Mouse (Mus musculus): ENCODE data around the gene Ell3. TPM values are rescaled to one million over a fixed set of nuclear protein-coding genes. Genes with fewer than 3 reads are reported as not detected.
A peak's percentile ranks its signal among the peaks of the same experiment; 100 is the strongest.
"Not testable (repeated sequence)": the region's sequence is repeated elsewhere in the genome, so short reads cannot be mapped to it uniquely, and the experiment has no call there.

Ell3 gene
- polyA plus RNA-seq, 1 experiment from 2014 or later = 2.5 TPM

- not testable (repeated sequence) for H3K4me1 ChIP-seq (replicated peaks; ENCODE audit: control insufficient read depth, insufficient read depth, low read length); H3K36me3 ChIP-seq (ENCODE audit: control insufficient read depth, insufficient read depth); H3K27ac ChIP-seq (ENCODE audit: low read length); H3K9ac ChIP-seq (replicated peaks; ENCODE audit: low read depth, low read length); H3K4me2 ChIP-seq (ENCODE audit: low read length); H3K27me3 ChIP-seq (replicated peaks; ENCODE audit: control insufficient read depth, insufficient read depth, low read length); H3K9me3 ChIP-seq (ENCODE audit: control insufficient read depth, low read length); ATAC-seq; H3K4me3 ChIP-seq (replicated peaks; ENCODE audit: low read length)
- WGBS = 97% methylated on average over 3 of the region's 3 CpGs
These were observed 28.7 kb upstream of the Ell3 start for GRCm38 (mm10) chr2:121472783-121473182.

- no CpG with 5 or more reads among the region's 6 CpGs for WGBS
- H3K27me3 ChIP-seq (replicated peaks; ENCODE audit: control insufficient read depth, insufficient read depth, low read length); H3K9me3 ChIP-seq (ENCODE audit: control insufficient read depth, low read length); H3K27ac ChIP-seq (ENCODE audit: low read length); H3K36me3 ChIP-seq (ENCODE audit: control insufficient read depth, insufficient read depth); H3K4me1 ChIP-seq (replicated peaks; ENCODE audit: control insufficient read depth, insufficient read depth, low read length); H3K9ac ChIP-seq (replicated peaks; ENCODE audit: low read depth, low read length); H3K4me3 ChIP-seq (replicated peaks; ENCODE audit: low read length); H3K4me2 ChIP-seq (ENCODE audit: low read length); ATAC-seq: not testable (repeated sequence)
These were observed 24.9 kb upstream of the Ell3 start for GRCm38 (mm10) chr2:121468982-121469381.

- Histone ChIP-seq H3K9ac (replicated peaks; ENCODE audit: low read depth, low read length) (no peak overlapping the region), H3K36me3 (ENCODE audit: control insufficient read depth, insufficient read depth) (peaks cover 8% of the 10 kb centered on the region; the same call in 1 of the 2 replicates), H3K4me2 (ENCODE audit: low read length) (no peak overlapping the region), H3K27ac (ENCODE audit: low read length) (no peak overlapping the region), H3K27me3 (replicated peaks; ENCODE audit: control insufficient read depth, insufficient read depth, low read length) (no peaks in the 10 kb centered on the region), H3K4me1 (replicated peaks; ENCODE audit: control insufficient read depth, insufficient read depth, low read length) (peaks cover 11% of the 10 kb centered on the region), H3K9me3 (ENCODE audit: control insufficient read depth, low read length) (no peaks in the 10 kb centered on the region), H3K4me3 (replicated peaks; ENCODE audit: low read length) (no peak overlapping the region)
- ATAC-seq = no peak
- 60% methylated on average over 2 of the region's 2 CpGs for WGBS
These were observed 16.0 kb upstream of the Ell3 start for GRCm38 (mm10) chr2:121460071-121460470.

- no peaks in the 10 kb centered on the region for H3K9me3 ChIP-seq (ENCODE audit: control insufficient read depth, low read length)
- H3K36me3 ChIP-seq (ENCODE audit: control insufficient read depth, insufficient read depth) = peaks cover 8% of the 10 kb centered on the region; the same call in 1 of the 2 replicates
- peak within 1 kb of the TSS; percentile 68 for H3K9ac ChIP-seq (replicated peaks; ENCODE audit: low read depth, low read length)
- H3K4me2 ChIP-seq (ENCODE audit: low read length) = peak within 1 kb of the TSS; percentile 72
- H3K4me1 ChIP-seq (replicated peaks; ENCODE audit: control insufficient read depth, insufficient read depth, low read length) = peaks cover 11% of the 10 kb centered on the region
- peak within 1 kb of the TSS; percentile 54 for H3K27ac ChIP-seq (ENCODE audit: low read length)
- 4% methylated on average over 41 of the region's 41 CpGs for WGBS
- peak within 1 kb of the TSS; percentile 71 for H3K4me3 ChIP-seq (replicated peaks; ENCODE audit: low read length)
- H3K27me3 ChIP-seq (replicated peaks; ENCODE audit: control insufficient read depth, insufficient read depth, low read length) = no peaks in the 10 kb centered on the region
- ATAC-seq = peak; percentile 96
These were observed 12.9 kb upstream of the Ell3 start, which contains the start of gene Serinc4 for GRCm38 (mm10) chr2:121456692-121457642. TSS of gene Serinc4 (minus strand) at chr2:121456781.

GRCm38 (mm10) chr2:121455534-121455933 lies 11.5 kb upstream of the Ell3 start:
- H3K9me3 ChIP-seq (ENCODE audit: control insufficient read depth, low read length) = no peaks in the 10 kb centered on the region
- no peak overlapping the region for H3K4me3 ChIP-seq (replicated peaks; ENCODE audit: low read length)
- peaks cover 21% of the 10 kb centered on the region for H3K4me1 ChIP-seq (replicated peaks; ENCODE audit: control insufficient read depth, insufficient read depth, low read length)
- WGBS = 78% methylated on average over 5 of the region's 5 CpGs
- ATAC-seq = no peak
- H3K27ac ChIP-seq (ENCODE audit: low read length) = no peak overlapping the region
- H3K4me2 ChIP-seq (ENCODE audit: low read length) = no peak overlapping the region
- H3K27me3 ChIP-seq (replicated peaks; ENCODE audit: control insufficient read depth, insufficient read depth, low read length) = no peaks in the 10 kb centered on the region
- no peak overlapping the region for H3K9ac ChIP-seq (replicated peaks; ENCODE audit: low read depth, low read length)
- 0 out of 2 replicates have a peak, but pooled peaks cover 4% of the 10 kb centered on the region for H3K36me3 ChIP-seq (ENCODE audit: control insufficient read depth, insufficient read depth)

GRCm38 (mm10) chr2:121453917-121454316 lies 9.8 kb upstream of the Ell3 start:
- Histone ChIP-seq H3K4me3 (replicated peaks; ENCODE audit: low read length) (no peak overlapping the region), H3K4me1 (replicated peaks; ENCODE audit: control insufficient read depth, insufficient read depth, low read length) (peaks cover 26% of the 10 kb centered on the region), H3K36me3 (ENCODE audit: control insufficient read depth, insufficient read depth) (0 out of 2 replicates have a peak, but pooled peaks cover 4% of the 10 kb centered on the region), H3K27ac (ENCODE audit: low read length) (no peak overlapping the region), H3K27me3 (replicated peaks; ENCODE audit: control insufficient read depth, insufficient read depth, low read length) (no peaks in the 10 kb centered on the region), H3K4me2 (ENCODE audit: low read length) (no peak overlapping the region), H3K9ac (replicated peaks; ENCODE audit: low read depth, low read length) (no peak overlapping the region), H3K9me3 (ENCODE audit: control insufficient read depth, low read length) (no peaks in the 10 kb centered on the region)
- no peak for ATAC-seq
- 91% methylated on average over 6 of the region's 6 CpGs for WGBS

- Histone ChIP-seq H3K4me3 (replicated peaks; ENCODE audit: low read length) (no peak within 1 kb of the TSS), H3K9ac (replicated peaks; ENCODE audit: low read depth, low read length) (no peak within 1 kb of the TSS), H3K36me3 (ENCODE audit: control insufficient read depth, insufficient read depth) (no peaks in the 10 kb centered on the region), H3K27me3 (replicated peaks; ENCODE audit: control insufficient read depth, insufficient read depth, low read length) (no peaks in the 10 kb centered on the region), H3K4me2 (ENCODE audit: low read length) (no peak within 1 kb of the TSS), H3K27ac (ENCODE audit: low read length) (no peak within 1 kb of the TSS), H3K9me3 (ENCODE audit: control insufficient read depth, low read length) (no peaks in the 10 kb centered on the region), H3K4me1 (replicated peaks; ENCODE audit: control insufficient read depth, insufficient read depth, low read length) (peaks cover 31% of the 10 kb centered on the region)
- ATAC-seq = no peak
- WGBS = 75% methylated on average over 4 of the region's 4 CpGs
These were observed 8.9 kb upstream of the Ell3 start, which contains the start of gene Hypk for GRCm38 (mm10) chr2:121452990-121453389. TSS of gene Hypk (plus strand) at chr2:121453290.

- Histone ChIP-seq H3K4me1 (replicated peaks; ENCODE audit: control insufficient read depth, insufficient read depth, low read length) (peaks cover 26% of the 10 kb centered on the region), H3K9me3 (ENCODE audit: control insufficient read depth, low read length) (no peaks in the 10 kb centered on the region), H3K4me3 (replicated peaks; ENCODE audit: low read length) (no peak overlapping the region), H3K27me3 (replicated peaks; ENCODE audit: control insufficient read depth, insufficient read depth, low read length) (no peaks in the 10 kb centered on the region), H3K27ac (ENCODE audit: low read length) (no peak overlapping the region), H3K36me3 (ENCODE audit: control insufficient read depth, insufficient read depth) (no peaks in the 10 kb centered on the region), H3K4me2 (ENCODE audit: low read length) (no peak overlapping the region), H3K9ac (replicated peaks; ENCODE audit: low read depth, low read length) (no peak overlapping the region)
- WGBS = 83% methylated on average over 4 of the region's 4 CpGs
- ATAC-seq = no peak
These were observed 8.3 kb upstream of the Ell3 start for GRCm38 (mm10) chr2:121452361-121452760.

GRCm38 (mm10) chr2:121450093-121450492 lies 6.0 kb upstream of the Ell3 start:
- WGBS = 1% methylated on average over 7 of the region's 7 CpGs
- no peak for ATAC-seq
- peak overlapping the region; percentile 85 for H3K9ac ChIP-seq (replicated peaks; ENCODE audit: low read depth, low read length)
- peak overlapping the region; percentile 75 for H3K4me2 ChIP-seq (ENCODE audit: low read length)
- H3K27me3 ChIP-seq (replicated peaks; ENCODE audit: control insufficient read depth, insufficient read depth, low read length) = no peaks in the 10 kb centered on the region
- no peaks in the 10 kb centered on the region for H3K36me3 ChIP-seq (ENCODE audit: control insufficient read depth, insufficient read depth)
- peaks cover 22% of the 10 kb centered on the region for H3K4me1 ChIP-seq (replicated peaks; ENCODE audit: control insufficient read depth, insufficient read depth, low read length)
- peak overlapping the region; percentile 96 for H3K27ac ChIP-seq (ENCODE audit: low read length)
- no peaks in the 10 kb centered on the region for H3K9me3 ChIP-seq (ENCODE audit: control insufficient read depth, low read length)
- peak overlapping the region; percentile 91 for H3K4me3 ChIP-seq (replicated peaks; ENCODE audit: low read length)

All from forebrain, embryonic 16.5 days (tissue).